Mouse (Mus musculus) intestine, postnatal 0 days (tissue): Measurements from ENCODE around the gene Cic. TPM values are rescaled to one million over a fixed set of nuclear protein-coding genes. Genes with fewer than 3 reads are reported as not detected.

Experiments used
- ATAC-seq: fragments of 200-750 bp; cut with Nextera tagmentation; 2 replicates; pipeline ENCODE4 v1.8.0; 2017; ENCODE audit warnings: mild to moderate bottlenecking, moderate TSS enrichment, moderate library complexity
- H3K27ac ChIP-seq: fragments of 300-500 bp; sonication (generic); 2 replicates; pipeline ENCODE4 v1.5.1; 2014; ENCODE audit warnings: mild to moderate bottlenecking, low read depth, low read length, moderate library complexity
- H3K27me3 ChIP-seq: fragments of 300-500 bp; sonication (generic); replicated peaks from 2 replicates; pipeline ENCODE4 v1.6.1; 2014; ENCODE audit warnings: low read length, mixed read lengths; ENCODE audit not compliant: control insufficient read depth, insufficient read depth
- H3K36me3 ChIP-seq: fragments of 300-500 bp; sonication (generic); 2 replicates; pipeline ENCODE4 v1.6.1; 2014; ENCODE audit warnings: mild to moderate bottlenecking, moderate library complexity; ENCODE audit not compliant: control insufficient read depth, insufficient read depth
- H3K4me1 ChIP-seq: fragments of 300-500 bp; sonication (generic); replicated peaks from 2 replicates; pipeline ENCODE4 v1.6.1; 2014; ENCODE audit warnings: antibody characterized with exemption, low read length, mixed read lengths; ENCODE audit not compliant: control insufficient read depth, insufficient read depth
- H3K4me2 ChIP-seq: fragments of 300-500 bp; sonication (generic); replicated peaks from 2 replicates; pipeline ENCODE4 v1.6.1; 2014; ENCODE audit warnings: low read depth, mild to moderate bottlenecking, moderate library complexity
- H3K4me3 ChIP-seq: fragments of 300-500 bp; sonication (generic); 2 replicates; pipeline ENCODE4 v1.5.1; 2014; ENCODE audit warnings: low read depth, low read length
- H3K9ac ChIP-seq: fragments of 300-500 bp; sonication (generic); 2 replicates; pipeline ENCODE4 v1.6.1; 2014; ENCODE audit warnings: mild to moderate bottlenecking, low read depth, low read length
- H3K9me3 ChIP-seq: fragments of 300-500 bp; sonication (generic); 2 replicates; pipeline ENCODE4 v1.6.1; 2016; ENCODE audit warnings: mixed run types; ENCODE audit not compliant: control insufficient read depth
- CTCF ChIP-seq: sonication (generic); IDR thresholded peaks from 2 replicates; pipeline ENCODE4 v1.5.1; 2016; ENCODE audit warnings: low read depth, mild to moderate bottlenecking, control low read depth, antibody characterized with exemption, moderate library complexity
- WGBS: fragments of 180-500 bp; shearing (Covaris S2); extraction: QIAGEN DNeasy Blood & Tissue Kit; methylation state at CpG from one replicate; pipeline ENCODE4 v1.1.7; 2014; 5-methylcytosine and 5-hydroxymethylcytosine counted together
- microRNA-seq: library from miRNA; unstranded; fragments of <30 nt; microRNA quantifications from one replicate; pipeline ENCODE4, GENCODE M21; 2016
- polyA plus RNA-seq: library from polyadenylated mRNA; unstranded; fragments of >200 nt; fragmentation: Nextera tagmentation; extraction: Ambion mirVana; gene quantifications from 2 replicates; pipeline ENCODE4 v1.2.1, GENCODE M21; 2015

The Cic gene
- polyA plus RNA-seq, 1 experiment from 2014 or later = 17.2 TPM

DNA sequence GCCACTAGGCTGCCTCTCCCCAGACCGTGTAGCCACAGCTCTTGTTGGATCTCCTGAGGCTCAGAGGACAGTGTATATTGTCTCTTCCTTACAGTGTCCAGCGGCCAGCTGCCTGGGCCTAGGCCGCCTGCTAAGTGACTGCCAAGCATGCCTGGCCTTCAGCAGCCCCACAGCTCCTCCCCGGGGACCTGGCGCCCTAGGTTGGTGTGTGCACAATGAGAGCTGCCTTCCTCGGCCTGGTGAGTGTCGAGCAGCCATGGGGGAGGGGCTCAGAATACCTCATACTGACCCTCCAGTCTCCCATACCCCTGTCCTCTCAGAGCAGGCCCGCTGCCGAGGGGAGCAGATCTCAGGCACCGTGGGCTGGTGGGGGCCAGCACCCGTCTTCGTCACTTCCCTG lies 67.0 kb downstream of the Cic start:
- Histone ChIP-seq H3K27me3 (no peaks in the 10 kb centered on the region), H3K36me3 (peaks cover 34% of the 10 kb centered on the region; the same call in 1 of the 2 replicates), H3K4me3 (no peak overlapping the region), H3K4me2 (no peak overlapping the region), H3K27ac (no peak overlapping the region), H3K9me3 (no peaks in the 10 kb centered on the region), H3K4me1 (no peaks in the 10 kb centered on the region), H3K9ac (no peak overlapping the region)
- 85% methylated on average over 12 of the region's 12 CpGs for WGBS
- ATAC-seq = no peak
- TF ChIP-seq CTCF = no peak

DNA sequence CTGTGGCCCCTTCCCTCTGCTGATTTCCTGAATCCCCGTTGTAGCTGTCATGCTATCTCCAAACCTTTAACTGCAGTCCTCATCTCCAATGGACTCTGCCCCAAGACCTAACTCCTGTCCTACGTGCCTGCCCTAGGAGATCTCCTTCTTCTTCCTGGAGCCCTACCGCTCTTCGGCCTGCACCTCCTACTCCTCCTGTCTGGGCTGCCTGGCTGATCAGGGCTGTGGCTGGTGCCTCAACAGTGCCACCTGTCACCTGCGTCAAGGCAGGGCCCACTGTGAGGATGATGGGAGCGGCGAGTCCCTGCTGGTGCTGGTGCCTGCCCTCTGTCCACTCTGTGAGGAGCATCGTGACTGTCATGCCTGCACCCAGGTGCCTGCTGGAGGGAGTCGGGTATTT lies 71.8 kb downstream of the Cic start:
- peaks cover 41% of the 10 kb centered on the region for H3K36me3 ChIP-seq
- H3K9me3 ChIP-seq = no peaks in the 10 kb centered on the region
- ATAC-seq = peak; percentile 70
- 65% methylated on average over 9 of the region's 9 CpGs for WGBS
- H3K27me3 ChIP-seq = no peaks in the 10 kb centered on the region
- no peaks in the 10 kb centered on the region for H3K4me1 ChIP-seq
- H3K9ac ChIP-seq = no peak overlapping the region
- H3K27ac ChIP-seq = no peak overlapping the region
- TF ChIP-seq CTCF = peak; percentile 52; the same call in 1 of the 2 replicates
- no peak overlapping the region for H3K4me3 ChIP-seq
- H3K4me2 ChIP-seq = no peak overlapping the region

DNA sequence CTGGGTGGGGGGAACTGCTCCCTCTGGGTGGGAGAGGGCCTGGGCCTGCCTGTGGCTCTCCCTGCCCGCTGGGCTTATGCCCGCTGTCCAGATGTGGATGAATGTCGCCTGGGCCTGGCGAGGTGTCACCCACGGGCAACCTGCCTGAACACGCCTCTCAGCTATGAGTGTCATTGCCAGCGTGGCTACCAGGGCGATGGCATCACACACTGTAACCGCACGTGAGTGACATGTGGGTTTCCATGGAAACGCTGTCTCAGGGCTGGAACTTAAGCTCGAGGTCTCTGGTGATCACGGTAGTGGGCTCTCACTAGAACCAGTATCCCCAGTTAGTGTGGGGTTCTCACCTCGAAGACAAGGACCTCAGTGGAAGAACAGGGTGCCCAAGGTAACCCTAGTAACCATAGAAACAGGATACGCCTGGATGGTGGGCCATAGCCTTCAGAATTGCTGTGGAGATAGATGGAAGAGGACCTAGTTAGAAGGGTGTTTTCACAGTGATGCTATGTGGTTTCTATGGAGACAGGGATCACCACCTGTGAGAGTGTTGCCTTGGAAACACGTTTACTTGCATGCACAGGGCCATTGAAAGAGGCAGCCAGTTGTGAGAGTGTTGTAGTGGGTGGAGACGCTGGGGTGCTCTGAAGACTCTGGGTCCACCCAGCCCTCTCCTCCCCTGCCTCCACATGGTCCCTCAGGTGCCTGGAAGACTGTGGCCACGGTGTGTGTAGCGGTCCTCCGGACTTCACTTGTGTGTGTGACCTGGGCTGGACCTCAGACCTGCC lies 73.7 kb downstream of the Cic start:
- H3K4me1 ChIP-seq = no peaks in the 10 kb centered on the region
- 85% methylated on average over 20 of the region's 20 CpGs for WGBS
- H3K27ac ChIP-seq = no peak overlapping the region
- H3K36me3 ChIP-seq = peaks cover 28% of the 10 kb centered on the region
- H3K9me3 ChIP-seq = no peaks in the 10 kb centered on the region
- TF ChIP-seq CTCF = no peak
- no peak overlapping the region for H3K4me2 ChIP-seq
- ATAC-seq = no peak
- no peaks in the 10 kb centered on the region for H3K27me3 ChIP-seq
- H3K9ac ChIP-seq = no peak overlapping the region
- H3K4me3 ChIP-seq = no peak overlapping the region

Small RNAs within 50 kb of the gene (microRNA-seq; reads per million reads assigned to microRNA genes)
- gene Mir7048 = not detected

Other genes with a start within 250 kb of the Cic start
- gene Grik5, start 195.4 kb upstream of the Cic start, polyA plus RNA-seq = 1.3 TPM in 2 replicates
- gene Zfp574, start 195.1 kb upstream of the Cic start, polyA plus RNA-seq = 11.6 and 12.1 TPM in 2 replicates
- 0.53 and 0.72 TPM in 2 replicates for gene Pou2f2, start 88.0 kb upstream of the Cic start, polyA plus RNA-seq
- gene Dedd2, start 47.1 kb upstream of the Cic start, polyA plus RNA-seq = 14.8 and 15.8 TPM in 2 replicates
- gene Zfp526, start 46.3 kb upstream of the Cic start, polyA plus RNA-seq = 1.1 and 1.3 TPM in 2 replicates
- gene Gsk3a, start 29.9 kb upstream of the Cic start, polyA plus RNA-seq = 8.8 and 9.7 TPM in 2 replicates
- gene Erf, start 16.9 kb upstream of the Cic start, polyA plus RNA-seq = 7.8 and 8.4 TPM in 2 replicates
- 87.6 and 91.9 TPM in 2 replicates for gene Pafah1b3, start 30.3 kb downstream of the Cic start, polyA plus RNA-seq
- 0.12 TPM in 1 of 2 replicates, not detected in the other for gene Prr19, start 33.7 kb downstream of the Cic start, polyA plus RNA-seq
- gene Tmem145, start 38.4 kb downstream of the Cic start, polyA plus RNA-seq = 0.69 and 0.92 TPM in 2 replicates
- gene Megf8, start 49.5 kb downstream of the Cic start, polyA plus RNA-seq = 3.4 and 3.8 TPM in 2 replicates
- gene Cnfn, start 102.0 kb downstream of the Cic start, polyA plus RNA-seq = 0.33 TPM in 1 of 2 replicates, not detected in the other
- 15.0 and 17.5 TPM in 2 replicates for gene Lipe, start 131.0 kb downstream of the Cic start, polyA plus RNA-seq
- 0.16 TPM in 1 of 2 replicates, not detected in the other for gene Cxcl17, start 145.2 kb downstream of the Cic start, polyA plus RNA-seq
- 59.1 and 92.6 TPM in 2 replicates for gene Ceacam1, start 209.9 kb downstream of the Cic start, polyA plus RNA-seq